Mouse (Mus musculus): ENCODE measurements around the gene Nek2. TPM values are rescaled to one million over a fixed set of nuclear protein-coding genes. Genes with fewer than 3 reads are reported as not detected.
A peak's percentile ranks its signal among the peaks of the same experiment; 100 is the strongest.

Gene Nek2
- polyA plus RNA-seq, 1 experiment from 2014 or later, result 53.1 TPM

- no peak for DNase-seq (ENCODE audit: low spot score)
Observed at GRCm38 (mm10) chr1:191814240-191814639, 7.0 kb upstream of the Nek2 start.

GRCm38 (mm10) chr1:191814935-191815334, 6.3 kb upstream of the Nek2 start:
- DNase-seq (ENCODE audit: low spot score), result no peak

GRCm38 (mm10) chr1:191816596-191816995, 4.6 kb upstream of the Nek2 start:
- DNase-seq (ENCODE audit: low spot score), result no peak

- DNase-seq (ENCODE audit: low spot score), result peak; percentile 83
Observed at GRCm38 (mm10) chr1:191817418-191818144, 3.7 kb upstream of the Nek2 start.

- no peak for DNase-seq (ENCODE audit: low spot score)
Observed at GRCm38 (mm10) chr1:191818145-191818631, 3.1 kb upstream of the Nek2 start.

- no peak for DNase-seq (ENCODE audit: low spot score)
Observed at GRCm38 (mm10) chr1:191819026-191819425, 2.2 kb upstream of the Nek2 start.

- DNase-seq (ENCODE audit: low spot score), result no peak
Observed at GRCm38 (mm10) chr1:191820951-191821325, 306 bp upstream of the Nek2 start.

GRCm38 (mm10) chr1:191829124-191829523, 7.9 kb downstream of the Nek2 start:
- DNase-seq (ENCODE audit: low spot score), result no peak

GRCm38 (mm10) chr1:191833396-191833795, 12.2 kb downstream of the Nek2 start:
- no peak for DNase-seq (ENCODE audit: low spot score)

- peak; percentile 68 for DNase-seq (ENCODE audit: low spot score)
Observed at GRCm38 (mm10) chr1:191834825-191835224, 13.6 kb downstream of the Nek2 start.

- no peak for DNase-seq (ENCODE audit: low spot score)
Observed at GRCm38 (mm10) chr1:191836318-191836985, 15.2 kb downstream of the Nek2 start.

GRCm38 (mm10) chr1:191837691-191838090, 16.4 kb downstream of the Nek2 start:
- no peak for DNase-seq (ENCODE audit: low spot score)

- DNase-seq (ENCODE audit: low spot score), result no peak
Observed at GRCm38 (mm10) chr1:191838994-191839741, 17.9 kb downstream of the Nek2 start.

GRCm38 (mm10) chr1:191840774-191841565, 19.7 kb downstream of the Nek2 start:
- no peak for DNase-seq (ENCODE audit: low spot score)

- DNase-seq (ENCODE audit: low spot score), result no peak
Observed at GRCm38 (mm10) chr1:191842247-191842646, 21.0 kb downstream of the Nek2 start.

- no peak for DNase-seq (ENCODE audit: low spot score)
Observed at GRCm38 (mm10) chr1:191846667-191847066, 25.4 kb downstream of the Nek2 start.

GRCm38 (mm10) chr1:191849501-191849900, 28.3 kb downstream of the Nek2 start:
- no peak for DNase-seq (ENCODE audit: low spot score)

GRCm38 (mm10) chr1:191853442-191853841, 32.2 kb downstream of the Nek2 start:
- no peak for DNase-seq (ENCODE audit: low spot score)

GRCm38 (mm10) chr1:191854716-191855115, 33.5 kb downstream of the Nek2 start:
- DNase-seq (ENCODE audit: low spot score), result no peak

- no peak for DNase-seq (ENCODE audit: low spot score)
Observed at GRCm38 (mm10) chr1:191855136-191855878, 34.1 kb downstream of the Nek2 start.
